Mouse (Mus musculus) liver, embryonic 18 days (tissue): ENCODE data around the gene Olfr291. TPM values are rescaled to one million over a fixed set of nuclear protein-coding genes. Genes with fewer than 3 reads are reported as not detected.

ENCODE experiments used
- polyA plus RNA-seq: library from polyadenylated mRNA; depleted of rRNA; stranded (reverse); fragments of >200 nt; gene quantifications from 2 replicates; pipeline ENCODE4 v1.2.3, GENCODE M21; 2012; rRNA removed

Gene Olfr291
- not detected in 2 replicates for polyA plus RNA-seq

GRCm38 (mm10) chr7:84853253-84853652, at the start of gene Olfr291:
Gene Olfr291, plus strand, starts transcription at chr7:84853553.

Other genes starting within 250 kb of the Olfr291 start
- 336 and 346 TPM in 2 replicates for gene Fah, start 246.8 kb upstream of the Olfr291 start, polyA plus RNA-seq
- 87.9 and 89.8 TPM in 2 replicates for gene Zfand6, start 163.6 kb upstream of the Olfr291 start, polyA plus RNA-seq
- gene Vmn2r65, start 110.6 kb downstream of the Olfr291 start, polyA plus RNA-seq = not detected in 2 replicates
- gene Vmn2r66, start 158.7 kb downstream of the Olfr291 start, polyA plus RNA-seq = not detected in 2 replicates